Mouse (Mus musculus): ENCODE measurements at regions not wholly inside any gene's neighbourhood (a gene's known extent, or its start where the extent isn't known, plus 50 kb on each side); places are given as distances from the start of the nearest gene placed in this dataset.

GRCm38 (mm10) chr13:25957451-25958152 is 687.3 kb upstream of the Nrsn1 start:
- TF ChIP-seq CTCF (IDR thresholded peaks at IDR 0.05; ENCODE audit: control insufficient read depth, insufficient read depth, insufficient read length), result no peak
- no peak for TF ChIP-seq MAX (IDR thresholded peaks at IDR 0.05)
- TF ChIP-seq MYOD1 (IDR thresholded peaks at IDR 0.05; ENCODE audit: control insufficient read depth, insufficient read length, low read depth), result no peak
- no peak for TF ChIP-seq CEBPB (IDR thresholded peaks at IDR 0.05; ENCODE audit: low read depth)
- TF ChIP-seq USF1 (IDR thresholded peaks at IDR 0.05; ENCODE audit: low read depth), result no peak
- no peak for TF ChIP-seq FOSL1 (IDR thresholded peaks at IDR 0.05; ENCODE audit: insufficient read depth, low read length, poor library complexity, severe bottlenecking)
- no peak for TF ChIP-seq MYOG (IDR thresholded peaks at IDR 0.05; ENCODE audit: control insufficient read depth, extremely low read depth, insufficient read length)
